In genomic region chr12:8306432-8306831, GRCm38 (mm10) we compare ENCODE assay signal across 8 mouse cellular contexts. TPM values are rescaled to one million over a fixed set of nuclear protein-coding genes. Genes with fewer than 3 reads are reported as not detected.
DNase-seq lines count a peak whose midpoint lies in the region; ATAC-seq and TF ChIP-seq lines count a peak whose summit lies in the region.

No protein-coding gene starts in this region.

- H3K27ac ChIP-seq in left cerebral cortex, adult 2 months: no peak overlapping the region
- H3K27ac ChIP-seq in forebrain, embryonic 15.5 days (replicated peaks): no peak overlapping the region
- H3K27ac ChIP-seq in hindbrain, embryonic 16.5 days (ENCODE audit: low read depth, low read length): no peak overlapping the region
- no peak overlapping the region for H3K27ac ChIP-seq in limb, embryonic 11.5 days (replicated peaks; ENCODE audit: low read depth, low read length)
- H3K27ac ChIP-seq in midbrain, embryonic 13.5 days: no peak overlapping the region

- no peaks in the 10 kb centered on the region for H3K9me3 ChIP-seq in forebrain, embryonic 15.5 days
- H3K9me3 ChIP-seq in hindbrain, embryonic 16.5 days (ENCODE audit: control insufficient read depth, low read length): no peaks in the 10 kb centered on the region
- no peaks in the 10 kb centered on the region for H3K9me3 ChIP-seq in limb, embryonic 11.5 days (ENCODE audit: control insufficient read depth, low read length)
- no peaks in the 10 kb centered on the region for H3K9me3 ChIP-seq in midbrain, embryonic 13.5 days

- intact Hi-C loops in left cerebral cortex, adult 2 months (cut with DNase I): loop anchor here (1.0 kb wide), 2 partner anchors 247 to 315 kb away; no protein-coding TSS in a partner anchor

- peak; percentile 42 for ATAC-seq in forebrain, embryonic 15.5 days (replicated peaks)
- peak; percentile 57 for ATAC-seq in hindbrain, embryonic 16.5 days
- ATAC-seq in limb, embryonic 11.5 days (ENCODE audit: insufficient number of reproducible peaks, low FRiP score, low TSS enrichment, low read depth): peak; percentile 19; the same call in 1 of the 2 replicates
- ATAC-seq in midbrain, embryonic 13.5 days: peak; percentile 57

- WGBS in forebrain, embryonic 15.5 days: 2% methylated on average over 5 of the region's 5 CpGs
- WGBS in hindbrain, embryonic 16.5 days: 0% methylated on average over 5 of the region's 5 CpGs
- WGBS in limb, embryonic 11.5 days: 10% methylated on average over 5 of the region's 5 CpGs
- under 1% methylated on average over 5 of the region's 5 CpGs for WGBS in midbrain, embryonic 13.5 days

- H3K4me2 ChIP-seq in forebrain, embryonic 15.5 days (replicated peaks): no peak overlapping the region
- H3K4me2 ChIP-seq in hindbrain, embryonic 16.5 days (ENCODE audit: low read length): peak overlapping the region; percentile 29; the same call in 1 of the 2 replicates
- H3K4me2 ChIP-seq in limb, embryonic 11.5 days (ENCODE audit: low read depth, severe bottlenecking): no peak overlapping the region
- H3K4me2 ChIP-seq in midbrain, embryonic 13.5 days (replicated peaks): no peak overlapping the region

- peak; percentile 61 to 73 for DNase-seq in left cerebral cortex, adult 2 months (ENCODE audit: extremely low spot score in 1 of 2, low spot score in 2 of 2)
- DNase-seq in left cerebral cortex, adult 11 months (ENCODE audit: low spot score): no peak
- peak; percentile 55 for DNase-seq in cerebellum, adult 11 months
- peak; percentile 83 for DNase-seq in limb, embryonic 11.5 days (ENCODE audit: low spot score)
- DNase-seq in spleen, postnatal 36 days (ENCODE audit: low spot score in 2 of 2): peak; percentile 17 to 35

- peaks cover 14% of the 10 kb centered on the region for H3K4me1 ChIP-seq in forebrain, embryonic 15.5 days
- H3K4me1 ChIP-seq in hindbrain, embryonic 16.5 days (ENCODE audit: control insufficient read depth, insufficient read depth, low read depth, low read length): peaks cover 13% of the 10 kb centered on the region
- H3K4me1 ChIP-seq in limb, embryonic 11.5 days (ENCODE audit: control insufficient read depth, insufficient read depth, low read length): peaks cover 5% of the 10 kb centered on the region; the same call in 1 of the 2 replicates
- H3K4me1 ChIP-seq in midbrain, embryonic 13.5 days (replicated peaks): peaks cover 14% of the 10 kb centered on the region

- peak; percentile 96 for TF ChIP-seq CTCF in left cerebral cortex, adult 2 months (IDR thresholded peaks at IDR 0.05)

- H3K36me3 ChIP-seq in forebrain, embryonic 15.5 days: no peaks in the 10 kb centered on the region
- H3K36me3 ChIP-seq in hindbrain, embryonic 16.5 days (ENCODE audit: control insufficient read depth, insufficient read depth, low read length): no peaks in the 10 kb centered on the region
- H3K36me3 ChIP-seq in limb, embryonic 11.5 days (ENCODE audit: control insufficient read depth, insufficient read depth, low read length): no peaks in the 10 kb centered on the region
- no peaks in the 10 kb centered on the region for H3K36me3 ChIP-seq in midbrain, embryonic 13.5 days

- no peak overlapping the region for H3K4me3 ChIP-seq in left cerebral cortex, adult 2 months
- no peak overlapping the region for H3K4me3 ChIP-seq in forebrain, embryonic 15.5 days
- no peak overlapping the region for H3K4me3 ChIP-seq in hindbrain, embryonic 16.5 days (ENCODE audit: low read length)
- no peak overlapping the region for H3K4me3 ChIP-seq in limb, embryonic 11.5 days (ENCODE audit: low read depth, low read length)
- H3K4me3 ChIP-seq in midbrain, embryonic 13.5 days (replicated peaks): no peak overlapping the region

- H3K27me3 ChIP-seq in forebrain, embryonic 15.5 days: peaks cover 59% of the 10 kb centered on the region
- peaks cover 38% of the 10 kb centered on the region for H3K27me3 ChIP-seq in hindbrain, embryonic 16.5 days (replicated peaks; ENCODE audit: control insufficient read depth, insufficient read depth, low read length)
- H3K27me3 ChIP-seq in limb, embryonic 11.5 days (ENCODE audit: control insufficient read depth, insufficient read depth, low read length): peaks cover 43% of the 10 kb centered on the region
- H3K27me3 ChIP-seq in midbrain, embryonic 13.5 days: peaks cover 64% of the 10 kb centered on the region

- H3K9ac ChIP-seq in forebrain, embryonic 15.5 days (replicated peaks): no peak overlapping the region
- no peak overlapping the region for H3K9ac ChIP-seq in hindbrain, embryonic 16.5 days (ENCODE audit: low read depth, low read length)
- H3K9ac ChIP-seq in limb, embryonic 11.5 days (ENCODE audit: low read length): no peak overlapping the region
- no peak overlapping the region for H3K9ac ChIP-seq in midbrain, embryonic 13.5 days (replicated peaks)

RNA-seq across cellular contexts. Expression of gene Gdf7, which starts 4.7 kb away (rescaled TPM):
- 1 to 10 TPM in 1 of 2 experiments, under 1 TPM in 1; 0.66 to 1.1 TPM for total RNA-seq in left cerebral cortex, adult 2 months (2021)
- polyA plus RNA-seq in forebrain, embryonic 15.5 days (2015; fragmentation: Nextera tagmentation; extraction: Ambion mirVana): 0.13 and 0.19 TPM in 2 replicates
- 0.28 and 0.29 TPM in 2 replicates for polyA plus RNA-seq in hindbrain, embryonic 16.5 days (2015; fragmentation: Nextera tagmentation; extraction: Ambion mirVana)
- polyA plus RNA-seq in limb, embryonic 11.5 days (2014; fragmentation: Nextera tagmentation; extraction: Ambion mirVana): 0.13 and 0.23 TPM in 2 replicates
- 0.43 and 0.58 TPM in 2 replicates for polyA plus RNA-seq in midbrain, embryonic 13.5 days (2015; fragmentation: Nextera tagmentation; extraction: Ambion mirVana)

RNA-seq across cellular contexts. Expression of gene Hs1bp3, which starts 6.8 kb away (rescaled TPM):
- total RNA-seq in left cerebral cortex, adult 2 months (2021): 10 to 100 TPM; 11.8 to 12.7 TPM
- 11.0 and 11.6 TPM in 2 replicates for polyA plus RNA-seq in forebrain, embryonic 15.5 days (2015; fragmentation: Nextera tagmentation; extraction: Ambion mirVana)
- 10.1 and 10.6 TPM in 2 replicates for polyA plus RNA-seq in hindbrain, embryonic 16.5 days (2015; fragmentation: Nextera tagmentation; extraction: Ambion mirVana)
- polyA plus RNA-seq in limb, embryonic 11.5 days (2014; fragmentation: Nextera tagmentation; extraction: Ambion mirVana): 11.8 and 13.0 TPM in 2 replicates
- polyA plus RNA-seq in midbrain, embryonic 13.5 days (2015; fragmentation: Nextera tagmentation; extraction: Ambion mirVana): 7.7 and 9.0 TPM in 2 replicates
